Comparison of ENCODE assay signal across 9 mouse cellular contexts in the genomic region with DNA sequence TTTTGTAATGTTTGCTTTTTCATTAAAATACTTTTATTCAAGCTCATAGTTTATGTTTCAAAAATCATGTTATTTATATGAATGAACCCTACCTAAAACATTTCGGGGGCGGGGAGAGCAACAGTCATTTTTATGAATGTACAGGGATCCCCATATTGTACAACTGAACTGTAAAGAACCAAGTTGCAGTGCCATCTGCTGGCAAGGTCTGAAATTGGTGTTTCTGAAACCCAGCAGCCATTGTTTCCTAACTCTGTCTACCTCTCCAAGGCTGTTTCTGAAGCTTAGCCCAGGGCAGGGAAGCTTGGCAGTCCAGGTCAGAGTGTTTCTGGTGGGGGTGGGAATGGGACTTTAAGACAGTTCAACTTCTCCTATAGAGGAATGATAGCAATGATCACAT. TPM values are rescaled to one million over a fixed set of nuclear protein-coding genes. Genes with fewer than 3 reads are reported as not detected.
DNase-seq lines count a peak whose midpoint lies in the region; ATAC-seq and TF ChIP-seq lines count a peak whose summit lies in the region.
"Had no signal": no experiment of that assay in that cellular context is flagged by ENCODE, and none has a peak within 500 bp of the region (broad histone marks: within the 10 kb centered on the region; RNA-seq: fewer than 3 reads in every experiment).

No protein-coding gene starts in this region.

- H3K4me1 ChIP-seq in hindbrain, embryonic 11.5 days (replicated peaks; ENCODE audit: control insufficient read depth, insufficient read depth, low read length), result no peaks in the 10 kb centered on the region
- H3K4me1 ChIP-seq in midbrain, postnatal 0 days (ENCODE audit: insufficient read depth, low read length), result no peaks in the 10 kb centered on the region
- H3K4me1 ChIP-seq: neural tube, embryonic 13.5 days had no signal

- peak; percentile 51 for DNase-seq in urinary bladder, postnatal 14 days (ENCODE audit: low spot score)
- DNase-seq in urinary bladder, postnatal 4 days (ENCODE audit: low spot score in 2 of 2), result no peak
- DNase-seq in adrenal gland, postnatal 10 days, result peak; percentile 76
- peak; percentile 46 for DNase-seq in embryo, embryonic 11.5 days (ENCODE audit: low read depth, low spot score)
- peak; percentile 82 for DNase-seq in hindbrain, embryonic 11.5 days (ENCODE audit: low spot score)
- DNase-seq in left cerebral cortex, postnatal 14 days (ENCODE audit: low spot score in 2 of 2), result peak; percentile 78 to 84
- peak; percentile 83 for DNase-seq in midbrain, postnatal 0 days (ENCODE audit: low spot score)
- DNase-seq in thymus, postnatal 10 days (ENCODE audit: low spot score in 2 of 2), result peak; percentile 28 to 69

- no peaks in the 10 kb centered on the region for H3K36me3 ChIP-seq in hindbrain, embryonic 11.5 days (ENCODE audit: control insufficient read depth, insufficient read depth, low read length)
- H3K36me3 ChIP-seq in midbrain, postnatal 0 days (ENCODE audit: insufficient read depth, low read length), result peaks cover 16% of the 10 kb centered on the region

- intact Hi-C loops in left cerebral cortex, postnatal 14 days (cut with DNase I), result loop anchor here (2.0 kb wide), 1 partner anchor 169 kb away; no protein-coding TSS in a partner anchor

- peak; percentile 87 for TF ChIP-seq CTCF in midbrain, postnatal 0 days (IDR thresholded peaks at IDR 0.05)

- no peak overlapping the region for H3K4me2 ChIP-seq in hindbrain, embryonic 11.5 days (replicated peaks; ENCODE audit: low read depth, low read length)
- no peak overlapping the region for H3K4me2 ChIP-seq in midbrain, postnatal 0 days (ENCODE audit: low read depth, low read length, poor library complexity, severe bottlenecking)
- H3K4me2 ChIP-seq: neural tube, embryonic 13.5 days had no signal

- ATAC-seq in hindbrain, embryonic 11.5 days (ENCODE audit: low FRiP score), result no peak
- no peak for ATAC-seq in midbrain, postnatal 0 days (ENCODE audit: low FRiP score)

- H3K27me3 ChIP-seq in hindbrain, embryonic 11.5 days (ENCODE audit: control insufficient read depth, insufficient read depth, low read length), result no peaks in the 10 kb centered on the region
- H3K27me3 ChIP-seq in midbrain, postnatal 0 days (ENCODE audit: insufficient read depth, low read length), result no peaks in the 10 kb centered on the region
- H3K27me3 ChIP-seq: neural tube, embryonic 13.5 days had no signal

- no peak overlapping the region for H3K9ac ChIP-seq in hindbrain, embryonic 11.5 days (ENCODE audit: low read depth, low read length)
- no peak overlapping the region for H3K9ac ChIP-seq in midbrain, postnatal 0 days (replicated peaks; ENCODE audit: low read length, poor library complexity, severe bottlenecking)
- H3K9ac ChIP-seq: neural tube, embryonic 13.5 days had no signal

- WGBS in hindbrain, embryonic 11.5 days, result 29% methylated on average over 2 of the region's 2 CpGs
- 25% methylated on average over 2 of the region's 2 CpGs for WGBS in midbrain, postnatal 0 days

- H3K9me3 ChIP-seq in hindbrain, embryonic 11.5 days (ENCODE audit: control insufficient read depth, low read length), result no peaks in the 10 kb centered on the region
- no peaks in the 10 kb centered on the region for H3K9me3 ChIP-seq in midbrain, postnatal 0 days (ENCODE audit: low read length)
- H3K9me3 ChIP-seq: neural tube, embryonic 13.5 days had no signal

- no peak overlapping the region for H3K27ac ChIP-seq in hindbrain, embryonic 11.5 days (ENCODE audit: low read depth, low read length)
- no peak overlapping the region for H3K27ac ChIP-seq in midbrain, postnatal 0 days (ENCODE audit: low read depth, low read length)
- H3K27ac ChIP-seq: neural tube, embryonic 13.5 days had no signal

- no peak overlapping the region for H3K4me3 ChIP-seq in hindbrain, embryonic 11.5 days (ENCODE audit: low read depth, low read length)
- no peak overlapping the region for H3K4me3 ChIP-seq in midbrain, postnatal 0 days (ENCODE audit: low read depth, low read length)
- H3K4me3 ChIP-seq: neural tube, embryonic 13.5 days had no signal

RNA-seq across cellular contexts. Expression of a gene that starts 57.4 kb away (rescaled TPM):
- total RNA-seq in adrenal gland, postnatal 10 days (2021), result 10 to 100 TPM; 15.3 to 17.1 TPM
- 41.1 and 43.3 TPM in 2 replicates for polyA plus RNA-seq in hindbrain, embryonic 11.5 days (2014; fragmentation: Nextera tagmentation; extraction: Ambion mirVana)
- 10 to 100 TPM; 80.2 to 81.4 TPM for total RNA-seq in left cerebral cortex, postnatal 14 days (2021)
- total RNA-seq in midbrain, postnatal 0 days (2014; rRNA removed), result 59.2 and 73.2 TPM in 2 replicates
- polyA plus RNA-seq in midbrain, postnatal 0 days (2015; fragmentation: Nextera tagmentation; extraction: Ambion mirVana), result 85.1 and 88.3 TPM in 2 replicates

Comparison
In these comparisons a context has a peak if more than half of its experiments do, and no peak if none do; other contexts are left out.
1. DNase-seq: peak in urinary bladder, postnatal 14 days (single experiment), adrenal gland, postnatal 10 days (single experiment), embryo, embryonic 11.5 days (single experiment), hindbrain, embryonic 11.5 days (single experiment), left cerebral cortex, postnatal 14 days (2 of 2), midbrain, postnatal 0 days (single experiment) and thymus, postnatal 10 days (2 of 2); none in urinary bladder, postnatal 4 days (0 of 2).